Mouse (Mus musculus): Measurements from ENCODE around the gene Btbd9.

GRCm38 (mm10) chr17:30480381-30480780, 95.9 kb downstream of the Btbd9 start:
- TF ChIP-seq CTCF (IDR thresholded peaks at IDR 0.05; ENCODE audit: borderline replicate concordance, insufficient read depth, low read depth, low read length) (no peak), POLR2A (IDR thresholded peaks at IDR 0.05; ENCODE audit: borderline replicate concordance, insufficient read depth, low read length) (no peak)
